In genomic region chr13:21734010-21734905, GRCm38 (mm10) we compare ENCODE assay signal across 8 mouse cellular contexts. TPM values are rescaled to one million over a fixed set of nuclear protein-coding genes. Genes with fewer than 3 reads are reported as not detected.
DNase-seq lines count a peak whose midpoint lies in the region; ATAC-seq and TF ChIP-seq lines count a peak whose summit lies in the region.

No protein-coding gene starts in this region.

- TF ChIP-seq CTCF in CH12.LX (conservative IDR thresholded peaks at IDR 0.05 in 1 of 2, IDR thresholded peaks at IDR 0.05 in 1 of 2; ENCODE audit: low read depth in 2 of 2, low read length in 2 of 2), result peak; percentile 79 to 87
- peak; percentile 68; the same call in 1 of the 2 replicates for TF ChIP-seq CTCF in embryonic fibroblast, embryonic 13.5 days (IDR thresholded peaks at IDR 0.05; ENCODE audit: borderline replicate concordance, insufficient read depth, low read length)

- H3K27ac ChIP-seq in CH12.LX (ENCODE audit: insufficient read depth, low read depth), result peak overlapping the region; percentile 91
- peak overlapping the region; percentile 49 for H3K27ac ChIP-seq in embryonic fibroblast, embryonic 13.5 days (ENCODE audit: insufficient read depth, low read length)
- peak overlapping the region; percentile 95 for H3K27ac ChIP-seq in heart, embryonic 11.5 days (ENCODE audit: low read depth, low read length)
- peak overlapping the region; percentile 91 for H3K27ac ChIP-seq in kidney, embryonic 14.5 days (ENCODE audit: low read depth, low read length)
- H3K27ac ChIP-seq in liver, embryonic 13.5 days, result peak overlapping the region; percentile 96

- H3K9ac ChIP-seq in CH12.LX (ENCODE audit: insufficient read depth, low read depth), result peak overlapping the region; percentile 69
- peak overlapping the region; percentile 79 for H3K9ac ChIP-seq in heart, embryonic 11.5 days (ENCODE audit: low read depth, low read length)
- peak overlapping the region; percentile 74 for H3K9ac ChIP-seq in kidney, embryonic 14.5 days (ENCODE audit: low read depth, low read length)
- H3K9ac ChIP-seq in liver, embryonic 13.5 days, result peak overlapping the region; percentile 81

- DNase-seq in CH12.LX (ENCODE audit: extremely low read depth), result peak; percentile 93
- peak; percentile 93 for DNase-seq in brain, adult 2 months (ENCODE audit: low read depth, low spot score)
- peak; percentile 73 for DNase-seq in liver, embryonic 13.5 days
- peak; percentile 77 to 81 for DNase-seq in natural killer cell, adult 2 months (ENCODE audit: low spot score in 2 of 2)
- DNase-seq in testis, postnatal 14 days (ENCODE audit: low spot score), result peak; percentile 79

- H3K79me2 ChIP-seq in CH12.LX (replicated peaks; ENCODE audit: control insufficient read depth, extremely low read depth, insufficient read depth, poor library complexity, severe bottlenecking), result no peaks in the 10 kb centered on the region

- dilution Hi-C loops in CH12.LX (cut with MboI; ENCODE audit: extremely low pct_ligation_motif_present, extremely low pct_unique_long_range_greater_than_20kb, low sequenced_read_pairs), result no loop called here

- peaks cover 7 to 26% of the 10 kb centered on the region in 2 experiments; a peak in 3 of 4 replicates for H3K4me1 ChIP-seq in CH12.LX (ENCODE audit: control insufficient read depth in 1 of 2, insufficient read depth in 2 of 2)
- no peaks in the 10 kb centered on the region for H3K4me1 ChIP-seq in embryonic fibroblast, embryonic 13.5 days (ENCODE audit: control insufficient read depth, insufficient read depth, low read length)
- no peaks in the 10 kb centered on the region for H3K4me1 ChIP-seq in heart, embryonic 11.5 days (ENCODE audit: control insufficient read depth, insufficient read depth, low read length)
- no peaks in the 10 kb centered on the region for H3K4me1 ChIP-seq in kidney, embryonic 14.5 days (ENCODE audit: control insufficient read depth, insufficient read depth, low read length)
- peaks cover 41% of the 10 kb centered on the region for H3K4me1 ChIP-seq in liver, embryonic 13.5 days (replicated peaks)

- ATAC-seq in heart, embryonic 11.5 days (replicated peaks; ENCODE audit: insufficient number of reproducible peaks, low FRiP score, low TSS enrichment), result peak; percentile 69
- peak; percentile 81 for ATAC-seq in kidney, embryonic 14.5 days (ENCODE audit: low FRiP score, low TSS enrichment)
- peak; percentile 60 for ATAC-seq in liver, embryonic 13.5 days (ENCODE audit: low read depth)

- peak overlapping the region; percentile 90 for H3K4me2 ChIP-seq in CH12.LX (ENCODE audit: insufficient read depth, low read depth, poor library complexity, severe bottlenecking)
- peak overlapping the region; percentile 78 for H3K4me2 ChIP-seq in heart, embryonic 11.5 days
- peak overlapping the region; percentile 44 for H3K4me2 ChIP-seq in kidney, embryonic 14.5 days (replicated peaks; ENCODE audit: low read depth, low read length)
- H3K4me2 ChIP-seq in liver, embryonic 13.5 days, result peak overlapping the region; percentile 80

- no peaks in the 10 kb centered on the region for H3K9me3 ChIP-seq in CH12.LX (replicated peaks; ENCODE audit: low read length)
- H3K9me3 ChIP-seq in heart, embryonic 11.5 days (replicated peaks; ENCODE audit: control insufficient read depth, low read length), result no peaks in the 10 kb centered on the region
- H3K9me3 ChIP-seq in kidney, embryonic 14.5 days (ENCODE audit: control insufficient read depth, low read length), result no peaks in the 10 kb centered on the region
- H3K9me3 ChIP-seq in liver, embryonic 13.5 days (replicated peaks), result no peaks in the 10 kb centered on the region

- H3K27me3 ChIP-seq in CH12.LX (replicated peaks), result no peaks in the 10 kb centered on the region
- H3K27me3 ChIP-seq in heart, embryonic 11.5 days (ENCODE audit: control insufficient read depth, insufficient read depth, low read length), result no peaks in the 10 kb centered on the region
- no peaks in the 10 kb centered on the region for H3K27me3 ChIP-seq in kidney, embryonic 14.5 days (ENCODE audit: control insufficient read depth, insufficient read depth, low read length)
- no peaks in the 10 kb centered on the region for H3K27me3 ChIP-seq in liver, embryonic 13.5 days

- H3K4me3 ChIP-seq in CH12.LX (replicated peaks in 1 of 3; ENCODE audit: low read depth in 2 of 3, low read length in 2 of 3, poor library complexity in 1 of 3), result peak overlapping the region; percentile 12 to 32 (median 24)
- H3K4me3 ChIP-seq in embryonic fibroblast, embryonic 13.5 days (ENCODE audit: insufficient read depth, low read length), result peak overlapping the region; percentile 33
- peak overlapping the region; percentile 51 for H3K4me3 ChIP-seq in heart, embryonic 11.5 days (ENCODE audit: low read depth, low read length)
- peak overlapping the region; percentile 58 for H3K4me3 ChIP-seq in kidney, embryonic 14.5 days (ENCODE audit: low read length)
- peak overlapping the region; percentile 63 for H3K4me3 ChIP-seq in liver, embryonic 13.5 days (replicated peaks)

- in situ Hi-C loops in CH12.LX (cut with MboI; ENCODE audit: low pct_ligation_motif_present, low pct_unique_long_range_greater_than_20kb, low sequenced_read_pairs), result loop anchor here (25.0 kb wide), 1 partner anchor 1828 kb away; the partner anchor contains the start of genes Hist1h1d, Hist1h2ad, Hist1h2ae and Hist1h2bf

- TF ChIP-seq RAD21 in CH12.LX (IDR thresholded peaks at IDR 0.05; ENCODE audit: low read depth, low read length), result peak; percentile 87

- TF ChIP-seq POLR2A in CH12.LX (IDR thresholded peaks at IDR 0.05; ENCODE audit: low read depth, low read length), result no peak
- no peak for TF ChIP-seq POLR2A in embryonic fibroblast, embryonic 13.5 days (IDR thresholded peaks at IDR 0.05; ENCODE audit: low read depth, low read length)

- TF ChIP-seq EP300 in CH12.LX (IDR thresholded peaks at IDR 0.05; ENCODE audit: low read length), result no peak

- no peaks in the 10 kb centered on the region for H3K36me3 ChIP-seq in CH12.LX (replicated peaks in 1 of 2; ENCODE audit: control insufficient read depth in 1 of 2, insufficient read depth in 1 of 2, low read length in 1 of 2)
- H3K36me3 ChIP-seq in heart, embryonic 11.5 days (ENCODE audit: control insufficient read depth, insufficient read depth, low read length), result no peaks in the 10 kb centered on the region
- no peaks in the 10 kb centered on the region for H3K36me3 ChIP-seq in kidney, embryonic 14.5 days (ENCODE audit: control insufficient read depth, insufficient read depth, low read length)
- H3K36me3 ChIP-seq in liver, embryonic 13.5 days, result no peaks in the 10 kb centered on the region

- WGBS in heart, embryonic 11.5 days (ENCODE audit: insufficient replicate concordance), result under 1% methylated on average over 21 of the region's 21 CpGs
- WGBS in kidney, embryonic 14.5 days, result under 1% methylated on average over 21 of the region's 21 CpGs
- WGBS in liver, embryonic 13.5 days (ENCODE audit: insufficient replicate concordance), result 1% methylated on average over 21 of the region's 21 CpGs

RNA-seq across cellular contexts. Expression of gene Hist1h4j, which starts 0.6 kb away (rescaled TPM):
- total RNA-seq in CH12.LX (2012; rRNA removed), result 936 and 984 TPM in 2 replicates
- total RNA-seq in CH12.LX (2014; rRNA removed), result 18.5 and 27.8 TPM in 2 replicates
- polyA plus RNA-seq in CH12.LX (2012; ENCODE audit: insufficient read length, low read depth), result 1.1 and 1.8 TPM in 2 replicates
- polyA plus RNA-seq in embryonic fibroblast, embryonic 13.5 days (2011; ENCODE audit: insufficient read length, low read depth, missing spikeins), result 2.6 and 4.1 TPM in 2 replicates
- 0.79 and 1.1 TPM in 2 replicates for polyA plus RNA-seq in heart, embryonic 11.5 days (2014; fragmentation: Nextera tagmentation; extraction: Ambion mirVana)
- polyA plus RNA-seq in kidney, embryonic 14.5 days (2014; fragmentation: Nextera tagmentation; extraction: Ambion mirVana), result 2.4 and 2.6 TPM in 2 replicates
- 0.41 and 0.81 TPM in 2 replicates for polyA plus RNA-seq in liver, embryonic 13.5 days (2015; fragmentation: Nextera tagmentation; extraction: Ambion mirVana)

RNA-seq across cellular contexts. Expression of gene Hist1h2bm, which starts 12.4 kb away (rescaled TPM):
- total RNA-seq in CH12.LX (2012; rRNA removed) (1,752 and 1,804 TPM in 2 replicates), CH12.LX (2014; rRNA removed) (25.7 and 36.0 TPM in 2 replicates)
- polyA plus RNA-seq in CH12.LX (2012; ENCODE audit: insufficient read length, low read depth), result 0.87 TPM in 1 of 2 replicates, not detected in the other
- 5.5 and 9.1 TPM in 2 replicates for polyA plus RNA-seq in embryonic fibroblast, embryonic 13.5 days (2011; ENCODE audit: insufficient read length, low read depth, missing spikeins)
- polyA plus RNA-seq in heart, embryonic 11.5 days (2014; fragmentation: Nextera tagmentation; extraction: Ambion mirVana), result 1.4 and 1.6 TPM in 2 replicates
- 6.8 and 12.6 TPM in 2 replicates for polyA plus RNA-seq in kidney, embryonic 14.5 days (2014; fragmentation: Nextera tagmentation; extraction: Ambion mirVana)
- 4.3 and 8.6 TPM in 2 replicates for polyA plus RNA-seq in liver, embryonic 13.5 days (2015; fragmentation: Nextera tagmentation; extraction: Ambion mirVana)

RNA-seq across cellular contexts. Expression of gene Hist1h4k, which starts 16.0 kb away (rescaled TPM):
- 3,228 and 4,319 TPM in 2 replicates for total RNA-seq in CH12.LX (2012; rRNA removed)
- 15.2 and 25.4 TPM in 2 replicates for total RNA-seq in CH12.LX (2014; rRNA removed)
- polyA plus RNA-seq in CH12.LX (2012; ENCODE audit: insufficient read length, low read depth), result 5.6 and 13.2 TPM in 2 replicates
- 1.9 and 7.3 TPM in 2 replicates for polyA plus RNA-seq in embryonic fibroblast, embryonic 13.5 days (2011; ENCODE audit: insufficient read length, low read depth, missing spikeins)
- 3.0 TPM in 1 of 2 replicates, not detected in the other for polyA plus RNA-seq in heart, embryonic 11.5 days (2014; fragmentation: Nextera tagmentation; extraction: Ambion mirVana)
- 2.9 and 7.8 TPM in 2 replicates for polyA plus RNA-seq in kidney, embryonic 14.5 days (2014; fragmentation: Nextera tagmentation; extraction: Ambion mirVana)
- 2.8 and 5.6 TPM in 2 replicates for polyA plus RNA-seq in liver, embryonic 13.5 days (2015; fragmentation: Nextera tagmentation; extraction: Ambion mirVana)

RNA-seq across cellular contexts. Expression of gene Hist1h3h, which starts 16.8 kb away (rescaled TPM):
- 1,605 and 1,657 TPM in 2 replicates for total RNA-seq in CH12.LX (2012; rRNA removed)
- total RNA-seq in CH12.LX (2014; rRNA removed), result 18.2 and 21.7 TPM in 2 replicates
- polyA plus RNA-seq in CH12.LX (2012; ENCODE audit: insufficient read length, low read depth), result 9.5 and 18.6 TPM in 2 replicates
- polyA plus RNA-seq in embryonic fibroblast, embryonic 13.5 days (2011; ENCODE audit: insufficient read length, low read depth, missing spikeins), result 3.4 TPM in 1 of 2 replicates, not detected in the other
- 4.4 TPM in 1 of 2 replicates, not detected in the other for polyA plus RNA-seq in heart, embryonic 11.5 days (2014; fragmentation: Nextera tagmentation; extraction: Ambion mirVana)
- 11.7 and 35.9 TPM in 2 replicates for polyA plus RNA-seq in kidney, embryonic 14.5 days (2014; fragmentation: Nextera tagmentation; extraction: Ambion mirVana)
- polyA plus RNA-seq in liver, embryonic 13.5 days (2015; fragmentation: Nextera tagmentation; extraction: Ambion mirVana), result 5.8 and 11.7 TPM in 2 replicates

RNA-seq across cellular contexts. Expression of gene Hist1h2ai, which starts 18.0 kb away (rescaled TPM):
- 839 and 880 TPM in 2 replicates for total RNA-seq in CH12.LX (2012; rRNA removed)
- total RNA-seq in CH12.LX (2014; rRNA removed), result 3.9 and 6.3 TPM in 2 replicates
- not detected in 2 replicates for polyA plus RNA-seq in CH12.LX (2012; ENCODE audit: insufficient read length, low read depth)
- 5.0 TPM in 1 of 2 replicates, not detected in the other for polyA plus RNA-seq in embryonic fibroblast, embryonic 13.5 days (2011; ENCODE audit: insufficient read length, low read depth, missing spikeins)
- 6.5 and 8.4 TPM in 2 replicates for polyA plus RNA-seq in heart, embryonic 11.5 days (2014; fragmentation: Nextera tagmentation; extraction: Ambion mirVana)
- polyA plus RNA-seq in kidney, embryonic 14.5 days (2014; fragmentation: Nextera tagmentation; extraction: Ambion mirVana), result 28.1 and 88.2 TPM in 2 replicates
- 15.6 and 39.6 TPM in 2 replicates for polyA plus RNA-seq in liver, embryonic 13.5 days (2015; fragmentation: Nextera tagmentation; extraction: Ambion mirVana)

Comparison
In these comparisons a context has a peak if more than half of its experiments do, and no peak if none do; other contexts are left out.
1. Peak in every context shown above with its lines: DNase-seq, ATAC-seq, H3K4me3 ChIP-seq and H3K27ac ChIP-seq.